14 mouse cellular contexts compared by ENCODE assay signal in the genomic region with DNA sequence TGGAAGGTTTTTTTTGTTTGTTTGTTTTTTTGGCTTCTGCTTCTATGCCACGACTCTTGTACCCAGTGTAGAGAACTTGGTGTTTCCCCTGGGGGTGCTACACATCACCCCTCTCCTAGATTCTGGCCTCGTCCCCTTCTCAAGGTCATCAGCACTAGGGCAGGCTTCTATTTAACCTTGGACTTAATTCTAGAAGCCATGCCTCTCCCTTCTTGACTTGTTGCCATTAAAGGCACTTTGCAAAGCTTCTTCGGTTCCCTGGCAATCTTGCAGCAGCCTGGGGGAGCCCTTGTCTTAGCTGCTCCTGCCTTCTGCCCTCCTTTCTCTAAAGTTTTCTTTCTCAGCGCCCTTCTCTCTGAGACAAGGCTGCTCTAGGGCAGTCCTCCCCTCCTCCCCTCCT.
A peak's percentile ranks its signal among the peaks of the same experiment; 100 is the strongest.
DNase-seq lines count a peak whose midpoint lies in the region; ATAC-seq and TF ChIP-seq lines count a peak whose summit lies in the region.
"Had no signal": no experiment of that assay in that cellular context is flagged by ENCODE, and none has a peak within 500 bp of the region (broad histone marks: within the 10 kb centered on the region; RNA-seq: fewer than 3 reads in every experiment).

No protein-coding gene starts in this region.

- ATAC-seq in lung, embryonic 14.5 days (ENCODE audit: insufficient read depth), result no peak
- ATAC-seq: activated CD4-positive, CD25-positive, alpha-beta regulatory T cell, adult 4 months; forebrain, embryonic 14.5 days had no signal

- intact Hi-C loops in heart, postnatal 25 days (cut with DNase I), result no loop called here

- no peak overlapping the region for H3K27ac ChIP-seq in lung, embryonic 14.5 days (ENCODE audit: low read depth)
- H3K27ac ChIP-seq: hindbrain, embryonic 14.5 days; left cerebral cortex, adult 2 months had no signal

- 31% methylated on average over 4 of the region's 4 CpGs for WGBS in lung, embryonic 14.5 days
- 29% methylated on average over 4 of the region's 4 CpGs for whole genome bisulfite sequencing in lung, adult 2 months

- H3K4me2 ChIP-seq in lung, embryonic 14.5 days, result no peak overlapping the region
- H3K4me2 ChIP-seq: hindbrain, embryonic 14.5 days had no signal

- H3K27me3 ChIP-seq in lung, embryonic 14.5 days (ENCODE audit: insufficient read depth, low read length), result no peaks in the 10 kb centered on the region

- H3K4me1 ChIP-seq in lung, embryonic 14.5 days (ENCODE audit: insufficient read depth), result no peaks in the 10 kb centered on the region
- H3K4me1 ChIP-seq in lung, adult 2 months (ENCODE audit: control insufficient read depth, insufficient read depth, low read length), result no peaks in the 10 kb centered on the region; the same call in 1 of the 2 replicates

- no peak for TF ChIP-seq CTCF in lung, embryonic 14.5 days (IDR thresholded peaks at IDR 0.05; ENCODE audit: low read depth)
- TF ChIP-seq CTCF in lung, adult 2 months (IDR thresholded peaks at IDR 0.05; ENCODE audit: insufficient read depth, low read length), result no peak

- H3K36me3 ChIP-seq in lung, embryonic 14.5 days (ENCODE audit: insufficient read depth), result no peaks in the 10 kb centered on the region

- no peak for TF ChIP-seq POLR2A in lung, adult 2 months (IDR thresholded peaks at IDR 0.05; ENCODE audit: borderline replicate concordance, extremely low read depth, low read depth, low read length)

- H3K4me3 ChIP-seq in lung, embryonic 14.5 days (ENCODE audit: low read depth, low read length), result no peak overlapping the region
- no peak overlapping the region for H3K4me3 ChIP-seq in lung, adult 2 months (replicated peaks; ENCODE audit: extremely low read depth, low read depth, low read length)
- H3K4me3 ChIP-seq: left cerebral cortex, adult 2 months had no signal

- H3K9me3 ChIP-seq in lung, embryonic 14.5 days (ENCODE audit: low read depth, low read length), result no peaks in the 10 kb centered on the region

- DNase-seq in heart, adult 18-20 months, result peak; percentile 15 to 30
- DNase-seq in heart, postnatal 25 days (ENCODE audit: low spot score), result no peak
- peak; percentile 21 for DNase-seq in lung, embryonic 14.5 days
- no peak for DNase-seq in lung, adult 2 months
- peak; percentile 26 for DNase-seq in adrenal gland, postnatal 25 days
- DNase-seq in lung, postnatal 14 days, result peak; percentile 21
- DNase-seq in urinary bladder, postnatal 25 days (ENCODE audit: low spot score), result no peak
- DNase-seq in layer of hippocampus, adult 8-10 months (ENCODE audit: low spot score in 2 of 2), result no peak
- DNase-seq: cerebellum, adult 11 months; liver had no signal

- no peak overlapping the region for H3K9ac ChIP-seq in lung, embryonic 14.5 days
- H3K9ac ChIP-seq: hindbrain, embryonic 14.5 days had no signal

Comparison
In these comparisons a context has a peak if more than half of its experiments do, and no peak if none do; other contexts are left out.
1. DNase-seq: peak in heart, adult 18-20 months (2 of 2), lung, embryonic 14.5 days (single experiment), adrenal gland, postnatal 25 days (single experiment) and lung, postnatal 14 days (single experiment); none in heart, postnatal 25 days (single experiment), lung, adult 2 months (single experiment), urinary bladder, postnatal 25 days (single experiment) and layer of hippocampus, adult 8-10 months (0 of 2).